Mouse (Mus musculus) olfactory bulb, adult 2 months (tissue): ENCODE measurements at regions not wholly inside any gene's neighbourhood (a gene's known extent, or its start where the extent isn't known, plus 50 kb on each side); places are given as distances from the start of the nearest gene placed in this dataset.

Source experiments
- CTCF ChIP-seq: fragments of 200-500 bp; IDR thresholded peaks from 2 replicates; pipeline ENCODE4 v1.5.1; 2012; ENCODE audit warnings: low read depth, mild to moderate bottlenecking, low read length, moderate library complexity; ENCODE audit not compliant: insufficient read depth
- POLR2A ChIP-seq: fragments of 200-500 bp; IDR thresholded peaks from 2 replicates; pipeline ENCODE4 v1.6.1; 2012; ENCODE audit warnings: mild to moderate bottlenecking, low read depth, low read length, moderate library complexity; ENCODE audit not compliant: insufficient read depth

- TF ChIP-seq CTCF (no peak), POLR2A (no peak)
Observed at GRCm38 (mm10) chr16:87295727-87296126, 58.3 kb upstream of the N6amt1 start.
